Mouse (Mus musculus): Measurements from ENCODE around the gene Tiparp.

The Tiparp gene

DNA sequence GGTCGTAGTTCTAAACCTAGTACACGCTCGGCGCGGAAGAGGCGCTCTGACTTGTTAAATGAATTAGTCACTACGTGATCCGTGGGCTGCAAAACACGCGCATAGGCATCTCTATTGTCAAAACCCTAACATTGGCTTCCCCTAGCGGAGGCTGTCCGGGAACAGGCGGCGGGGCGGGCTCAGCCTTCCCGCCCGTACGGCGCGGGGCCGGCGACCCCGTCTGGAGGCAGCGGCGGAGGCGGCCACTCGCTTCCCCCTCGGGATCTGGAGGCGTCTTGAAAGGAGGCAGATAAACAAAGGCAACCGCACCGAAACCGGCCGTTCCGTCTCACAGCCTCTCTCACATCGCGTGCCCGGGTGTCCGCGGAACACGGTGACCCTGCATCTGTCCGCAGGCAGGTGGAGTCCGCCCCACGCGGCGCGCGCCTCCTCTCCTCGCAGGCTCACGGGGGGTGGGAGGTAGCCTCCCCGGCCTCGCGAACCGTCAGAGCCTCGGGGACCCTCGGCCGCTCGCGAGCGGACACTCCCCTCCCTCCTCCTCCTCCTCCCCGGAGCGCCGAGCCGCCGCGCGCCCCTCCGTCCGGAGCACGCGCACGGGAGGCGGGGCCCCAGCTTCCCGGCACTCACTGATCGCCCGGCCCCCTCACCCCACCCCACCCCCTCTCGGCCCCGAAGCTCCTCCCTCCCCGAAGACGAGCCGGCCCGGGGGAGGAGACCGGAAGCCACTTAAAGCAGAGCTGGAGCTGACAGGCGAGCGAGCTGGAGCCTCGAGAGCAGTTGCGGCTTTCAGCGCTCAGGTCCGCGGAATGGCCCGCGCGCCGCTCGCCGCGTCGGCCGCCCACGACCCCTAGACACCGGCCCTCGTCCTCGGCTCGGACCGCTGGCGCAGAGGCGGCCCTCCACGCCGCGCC lies at the start of gene Tiparp:
TSS of gene Tiparp (plus strand) at position 720 of the 911 bp plus-strand sequence.
- DNase-seq: peak; percentile 98

DNA sequence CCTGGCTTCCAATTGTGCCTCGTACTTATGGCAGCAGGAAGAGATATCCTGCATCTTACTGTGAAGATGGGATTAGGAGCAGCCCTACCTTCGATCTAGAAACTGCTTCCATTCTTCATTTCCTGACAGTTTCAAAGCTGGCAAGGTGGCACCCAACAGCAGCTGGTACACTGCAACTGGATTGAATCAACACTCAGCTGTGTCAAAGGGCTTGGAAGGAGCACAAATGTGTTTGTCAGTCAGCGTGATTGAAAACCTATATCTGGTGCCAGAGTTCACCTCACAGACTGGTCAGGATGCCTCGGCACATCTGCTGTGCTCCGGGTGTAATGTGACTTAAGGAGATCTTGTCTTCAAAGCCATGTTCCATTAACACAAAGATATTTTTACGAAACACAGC lies 47.5 kb upstream of the Tiparp start:
- no peak for DNase-seq

DNA sequence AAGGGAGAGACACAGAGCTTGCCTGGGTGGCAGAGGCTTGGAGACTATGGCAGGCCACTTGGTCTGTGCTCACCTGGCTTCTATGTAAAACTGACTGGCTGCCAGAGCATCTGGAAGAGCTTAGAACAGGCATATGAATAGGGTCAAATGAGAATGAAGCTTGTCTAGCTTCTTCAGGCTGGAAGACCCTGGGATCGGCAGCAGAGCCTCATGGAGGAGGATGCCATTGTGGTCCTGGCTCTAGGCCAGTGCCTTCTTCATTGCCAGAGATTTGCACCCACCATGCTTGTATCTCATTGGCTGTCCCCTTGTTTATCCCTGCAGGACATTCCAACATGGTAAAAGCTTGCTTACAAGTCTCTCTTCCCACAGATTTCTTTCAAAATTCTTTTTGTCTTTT lies 45.9 kb upstream of the Tiparp start:
- DNase-seq: no peak

DNA sequence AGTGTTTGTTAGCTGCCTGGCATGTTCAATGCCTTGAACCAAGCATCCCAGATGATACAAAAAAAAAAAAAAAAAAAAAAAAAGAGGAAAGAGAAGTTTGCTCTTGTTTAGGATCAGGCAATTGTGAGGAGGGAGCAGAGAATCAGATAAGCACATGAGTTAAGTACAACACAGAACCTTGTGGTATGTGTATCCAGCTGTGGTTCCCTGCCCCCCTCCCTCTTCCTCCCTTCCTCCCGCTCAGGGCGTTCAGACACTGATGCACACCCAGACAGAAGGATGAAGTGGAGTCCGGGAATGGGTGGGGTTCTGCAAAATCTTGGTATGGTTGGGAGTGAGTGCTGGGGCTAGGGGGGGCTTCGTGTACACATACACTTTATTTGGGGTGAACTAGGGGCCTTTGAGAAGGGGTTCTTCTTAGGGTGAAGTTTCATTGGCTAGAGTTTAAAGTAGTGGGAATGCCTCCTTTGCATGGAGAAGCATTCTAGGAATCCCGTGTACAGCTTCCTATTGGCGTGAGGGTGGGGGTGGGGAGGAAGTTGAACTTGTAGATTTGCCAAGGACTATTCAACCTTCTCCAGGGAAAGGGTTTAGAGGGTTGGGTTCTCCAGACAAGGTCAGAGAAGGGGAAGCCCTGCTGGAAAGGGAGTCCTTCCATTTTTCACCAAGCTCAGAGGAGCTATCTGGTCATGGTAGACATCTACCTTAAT lies 45.4 kb upstream of the Tiparp start:
- no peak for DNase-seq

DNA sequence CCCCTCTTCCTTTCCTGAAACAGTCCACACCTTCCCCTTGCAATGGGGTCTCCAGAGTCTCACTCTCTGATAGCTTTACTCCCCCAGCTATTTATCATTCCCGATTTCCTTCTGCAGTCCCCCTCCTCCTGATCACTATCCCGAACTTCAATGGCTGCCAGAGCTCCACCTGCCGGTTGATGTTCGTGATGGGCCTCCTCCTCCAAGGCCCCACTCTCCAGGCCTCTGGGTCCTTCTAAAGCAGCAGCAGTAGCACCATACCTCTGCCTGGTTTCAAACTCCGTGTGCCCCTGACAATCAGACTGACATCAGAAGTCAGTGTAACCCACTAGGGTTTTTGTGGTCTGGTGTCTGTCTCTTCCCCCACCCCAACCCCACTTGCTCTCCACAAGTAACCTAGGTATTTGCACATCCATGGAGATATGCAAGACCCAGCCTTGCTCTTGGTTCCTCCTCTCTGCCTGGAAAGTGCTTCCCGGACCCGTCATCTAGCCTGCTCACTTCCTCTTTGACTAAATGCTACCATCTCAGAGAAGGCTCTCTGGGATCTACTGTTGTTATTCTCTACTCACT lies 44.0 kb upstream of the Tiparp start:
- no peak for DNase-seq

DNA sequence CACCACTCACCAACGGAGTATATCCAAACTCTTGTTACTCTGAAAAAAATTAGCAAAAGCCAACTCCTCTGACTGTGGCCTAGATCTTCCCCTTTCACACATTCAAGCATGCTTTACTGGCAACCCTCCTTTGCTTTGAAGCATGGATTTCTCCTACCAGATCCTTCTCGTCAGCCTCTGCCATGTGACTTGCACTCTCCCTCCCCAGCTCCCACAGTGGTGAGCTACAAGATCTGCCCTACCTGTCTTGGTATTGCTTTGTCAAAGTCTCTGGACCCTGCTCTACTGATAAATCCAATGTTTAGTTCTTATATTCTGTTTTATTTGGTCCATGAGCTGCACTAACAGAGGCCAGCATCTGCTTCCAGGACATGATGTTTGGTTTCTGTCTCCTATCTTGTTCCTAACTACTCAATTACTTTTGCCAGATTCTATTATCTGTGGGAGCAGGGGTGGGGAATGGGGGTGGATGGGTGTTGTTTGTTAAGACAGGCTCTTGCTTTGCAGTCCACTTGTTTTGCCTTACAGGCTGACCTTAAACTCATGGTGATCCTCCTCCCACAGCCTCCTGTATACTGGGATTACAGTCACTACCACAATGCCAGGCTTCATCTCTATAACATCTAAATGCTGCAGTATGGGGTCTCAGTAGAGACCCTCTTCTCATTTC lies 40.7 kb upstream of the Tiparp start:
- no peak for DNase-seq

DNA sequence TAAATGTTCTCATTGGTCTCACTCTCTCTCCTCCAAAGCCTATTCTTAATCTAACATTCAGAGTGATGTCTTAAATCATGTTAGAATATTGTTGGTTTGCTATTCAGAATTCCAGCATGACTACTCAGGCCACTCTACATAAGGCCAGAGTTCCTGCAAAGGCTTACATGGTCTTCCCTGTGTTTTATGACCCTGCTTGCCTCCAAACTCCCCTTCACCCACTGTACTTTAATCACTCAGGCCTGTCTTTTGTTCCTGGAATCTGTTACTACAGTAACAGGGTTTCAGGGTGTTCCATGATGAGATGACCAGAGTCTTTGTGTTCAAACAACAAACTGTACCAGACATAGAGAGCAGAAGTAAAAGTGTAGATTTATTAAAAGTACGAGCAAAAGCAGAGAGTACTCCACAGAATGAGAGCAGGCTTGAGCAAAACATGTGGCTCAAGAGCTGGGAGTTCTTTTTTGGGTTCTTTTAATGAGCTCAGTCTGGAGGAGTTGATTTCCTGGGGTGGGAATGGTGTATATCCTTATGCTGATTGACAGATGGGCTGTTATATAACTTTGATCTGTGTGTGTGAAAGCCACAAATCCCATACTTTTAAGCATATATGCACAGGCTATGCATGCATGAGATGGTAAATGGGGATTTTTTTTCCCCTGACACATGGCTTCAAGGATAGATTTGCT lies 39.5 kb upstream of the Tiparp start:
- no peak for DNase-seq

DNA sequence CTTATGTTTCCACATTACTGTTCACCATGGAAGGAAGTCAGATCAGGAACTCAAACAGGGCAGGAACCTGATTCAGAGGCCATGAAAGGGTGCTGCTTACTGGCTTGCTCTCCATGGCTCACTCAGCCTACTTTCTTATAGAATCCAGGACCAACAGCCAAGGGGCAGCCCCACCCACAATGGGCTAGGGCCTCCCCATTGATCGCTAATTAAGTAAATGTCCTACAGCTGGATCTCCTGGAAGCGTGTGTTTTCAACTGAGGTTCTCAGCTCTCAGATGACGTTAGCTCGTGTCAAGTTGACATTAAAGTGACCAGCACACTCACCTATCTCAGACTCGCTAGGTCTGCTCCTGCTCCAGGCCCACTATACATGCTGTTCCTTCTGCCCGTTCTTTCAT lies 38.6 kb upstream of the Tiparp start:
- no peak for DNase-seq

DNA sequence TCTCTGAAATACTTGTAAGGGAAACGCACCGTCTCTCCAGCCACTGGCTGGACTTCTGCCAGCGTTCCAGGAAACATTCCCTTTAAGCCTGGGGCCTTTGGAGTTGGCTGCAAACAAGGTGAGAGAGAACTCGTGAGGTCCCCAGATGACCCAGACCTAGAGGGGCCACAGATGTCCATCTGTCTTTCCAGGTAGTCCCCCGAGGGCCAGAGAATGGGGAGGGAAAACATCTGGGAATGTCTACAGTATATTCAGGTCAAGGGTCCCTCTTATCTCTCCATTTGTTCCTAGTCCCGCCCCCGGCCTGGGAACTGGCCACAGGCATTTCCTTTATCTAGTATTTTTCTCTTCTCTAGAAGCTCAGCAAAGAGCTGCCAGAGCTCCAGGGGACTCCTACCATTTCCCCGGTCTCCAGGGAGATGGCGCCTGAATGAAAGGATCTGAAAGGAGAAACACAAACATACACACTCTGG lies 33.9 kb upstream of the Tiparp start:
- DNase-seq: no peak

DNA sequence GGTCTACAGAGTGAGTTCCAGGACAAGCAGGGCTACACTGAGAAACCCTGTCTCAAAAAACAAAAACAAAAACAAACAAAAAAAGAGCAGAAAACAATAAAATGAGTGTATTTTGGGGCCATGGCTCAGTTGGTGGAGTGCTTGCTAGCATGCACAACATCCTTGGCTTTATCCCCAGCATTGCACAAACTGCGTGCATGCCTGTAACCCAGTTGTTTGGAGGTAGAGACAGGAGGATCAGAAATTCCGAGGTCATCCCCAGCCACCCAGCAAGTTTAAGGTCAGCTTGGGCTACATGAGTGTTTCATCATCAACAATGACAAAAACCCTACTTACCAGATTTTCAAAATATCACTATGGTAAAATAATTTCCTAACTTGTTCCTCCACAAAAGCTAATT lies 20.4 kb upstream of the Tiparp start:
- DNase-seq: no peak

DNA sequence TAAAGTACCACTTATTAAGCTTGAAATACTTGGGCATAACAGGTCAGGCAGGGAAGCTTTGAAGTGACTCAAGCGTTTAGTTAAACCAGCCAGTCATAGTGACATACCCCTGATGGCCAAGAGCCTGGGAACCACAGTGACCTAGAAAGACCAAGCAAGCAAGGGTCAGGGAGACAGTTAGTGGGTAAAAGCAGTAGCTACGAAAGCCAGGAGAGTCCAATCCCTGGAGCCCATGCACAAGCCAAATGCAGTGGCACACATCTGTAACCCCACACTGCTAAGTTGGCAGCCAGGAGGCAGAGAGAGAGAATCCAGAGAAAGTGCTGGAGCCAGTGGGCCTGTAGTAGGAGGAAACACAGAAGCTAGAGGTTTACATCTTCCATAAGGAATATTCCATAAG lies 17.6 kb upstream of the Tiparp start:
- DNase-seq: no peak

DNA sequence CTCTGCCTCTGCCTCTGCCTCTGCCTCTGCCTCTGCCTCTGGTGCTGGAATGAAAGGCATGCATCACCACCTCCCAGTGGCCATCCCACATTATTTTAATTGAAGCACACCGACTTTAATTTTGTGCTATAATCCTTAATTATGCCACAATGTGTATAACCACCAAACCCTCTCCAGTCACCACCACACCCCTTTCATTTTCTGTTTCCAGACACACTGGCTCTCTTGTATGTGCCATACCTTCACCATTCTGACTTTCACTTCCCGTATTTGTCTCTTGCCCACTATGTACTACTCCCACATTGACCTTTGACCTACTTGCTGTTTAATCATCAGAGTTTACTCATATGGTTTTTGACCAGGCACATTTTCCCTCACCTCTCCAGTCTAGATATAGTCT lies 12.5 kb upstream of the Tiparp start:
- no peak for DNase-seq

DNA sequence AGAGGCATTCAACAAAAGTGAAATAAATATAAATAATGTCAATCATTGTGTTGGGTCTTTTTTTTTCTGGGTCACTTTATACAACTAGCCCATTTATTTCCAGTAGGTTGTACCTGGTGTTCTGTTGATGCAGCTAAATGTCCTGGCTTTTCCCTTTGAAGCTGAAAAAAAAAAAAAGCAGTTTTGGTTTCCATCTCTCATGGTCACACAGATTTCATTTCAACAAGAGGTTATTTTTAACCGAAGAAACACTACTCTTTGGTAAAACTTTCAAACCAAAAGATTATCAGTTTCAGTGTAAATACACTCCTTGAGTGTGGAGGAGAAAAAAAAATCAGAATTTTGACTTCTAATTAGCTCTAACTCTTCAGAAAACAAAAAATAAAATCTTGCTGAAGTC lies 11.7 kb upstream of the Tiparp start:
- no peak for DNase-seq

DNA sequence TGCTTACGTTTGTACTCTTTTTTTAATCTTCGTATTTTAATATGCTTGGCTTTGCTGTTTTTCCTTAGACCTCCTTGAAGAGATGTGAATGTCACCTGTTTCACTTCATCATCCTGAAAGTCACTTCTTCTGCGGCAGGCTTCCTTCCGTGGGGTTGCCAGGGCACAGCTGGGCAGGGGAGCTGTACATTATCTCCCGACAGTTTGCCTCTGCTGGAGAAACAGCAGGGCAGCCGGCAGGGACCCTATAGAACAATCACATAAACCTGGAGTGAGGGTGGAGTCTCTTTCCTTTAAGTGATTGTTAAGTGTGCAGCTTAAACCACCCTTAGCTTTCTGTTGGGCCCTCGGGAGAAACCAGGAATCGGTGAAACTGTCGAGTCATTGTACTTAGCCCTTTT lies 11.1 kb upstream of the Tiparp start:
- no peak for DNase-seq

DNA sequence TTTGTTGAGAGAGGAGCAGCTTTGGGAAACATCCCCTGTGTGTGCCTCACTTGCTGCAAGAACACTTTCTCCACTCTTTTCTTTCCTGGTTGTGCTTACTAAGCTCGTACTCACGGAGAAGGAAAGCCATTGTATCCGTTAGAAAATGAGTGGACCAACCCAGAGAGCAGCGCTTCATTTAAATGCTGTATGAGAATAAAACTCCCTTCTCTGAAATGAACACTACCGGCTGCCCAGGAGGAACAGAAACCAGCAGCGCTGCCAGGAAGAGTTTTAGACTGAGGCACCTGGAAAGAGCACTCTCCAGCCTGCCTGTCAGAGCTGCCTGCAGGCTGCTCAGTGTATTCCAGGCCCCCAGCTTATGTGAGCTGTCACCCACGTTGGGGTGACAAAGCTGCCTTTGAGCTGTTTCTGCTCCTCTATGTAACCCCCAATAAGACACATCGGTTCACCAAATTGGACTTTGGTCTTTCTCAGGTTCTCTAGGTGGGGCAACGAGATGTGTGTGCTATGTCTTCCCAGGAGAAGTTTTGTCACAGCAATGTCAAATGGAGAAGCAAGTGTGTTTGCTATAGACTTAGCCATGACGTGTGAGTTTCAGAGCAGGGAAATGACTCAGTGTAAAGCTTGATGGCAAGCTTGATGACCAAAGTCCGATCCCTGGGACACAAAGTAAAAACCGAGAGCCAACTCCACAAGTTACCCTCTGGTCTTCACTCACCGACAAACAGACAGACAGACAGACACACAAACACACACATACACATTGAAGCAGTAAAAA lies 10.3 kb upstream of the Tiparp start:
- DNase-seq: no peak

DNA sequence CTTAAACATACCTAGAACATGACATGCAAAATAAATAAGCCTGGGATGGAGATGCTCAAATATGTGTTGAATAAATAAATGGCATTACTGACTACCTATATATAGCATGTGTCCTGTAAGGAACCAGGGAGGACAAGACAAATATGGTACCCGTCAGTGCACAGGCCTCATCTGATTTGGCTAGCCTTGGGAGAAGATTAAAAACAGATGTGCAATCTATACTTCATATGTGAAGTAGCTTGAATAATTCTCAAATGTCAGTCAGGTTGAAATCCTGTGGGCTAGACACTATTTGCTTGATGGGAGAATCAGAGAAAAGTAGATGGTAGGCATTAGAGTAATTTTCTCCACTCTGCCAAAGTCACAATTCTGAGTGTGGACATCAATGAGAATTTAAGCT lies 6.8 kb upstream of the Tiparp start:
- no peak for DNase-seq

DNA sequence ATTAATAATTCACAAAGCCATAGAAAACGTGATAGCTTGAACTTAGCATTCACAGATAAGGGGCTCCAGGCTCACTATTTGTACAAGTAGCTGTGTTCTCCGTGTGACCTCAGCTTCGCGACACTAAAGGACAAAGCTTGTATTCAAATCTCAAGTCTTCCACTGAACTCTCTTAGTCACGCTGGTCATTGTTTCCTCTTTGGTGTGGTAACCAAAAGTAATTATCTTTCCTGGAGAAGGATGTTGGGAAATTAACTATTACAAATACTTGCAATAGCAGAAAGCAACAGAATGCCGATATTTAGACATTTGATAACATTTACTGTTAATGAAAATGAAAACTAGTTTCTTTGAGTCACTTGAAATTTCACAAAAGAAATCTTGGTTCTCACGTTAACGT lies 4.8 kb upstream of the Tiparp start:
- no peak for DNase-seq

DNA sequence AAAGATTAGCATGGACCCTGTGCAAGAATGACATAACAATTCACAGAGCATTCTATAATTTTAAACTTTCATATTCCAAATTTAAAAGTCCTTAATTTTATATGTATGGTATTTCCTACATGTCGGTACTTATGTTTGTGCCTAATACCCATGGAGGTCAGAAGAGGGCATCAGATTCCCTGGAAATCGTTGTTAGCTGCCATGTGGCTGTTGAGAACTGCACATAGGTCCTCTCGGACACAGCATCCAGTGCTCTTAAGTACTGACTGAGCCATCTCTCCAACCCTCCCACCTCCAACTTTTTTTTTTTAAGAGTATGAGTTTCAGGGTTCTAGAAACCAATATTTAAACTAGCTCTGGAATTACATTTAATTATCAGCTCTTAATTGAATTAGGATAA lies 2.5 kb upstream of the Tiparp start:
- no peak for DNase-seq

DNA sequence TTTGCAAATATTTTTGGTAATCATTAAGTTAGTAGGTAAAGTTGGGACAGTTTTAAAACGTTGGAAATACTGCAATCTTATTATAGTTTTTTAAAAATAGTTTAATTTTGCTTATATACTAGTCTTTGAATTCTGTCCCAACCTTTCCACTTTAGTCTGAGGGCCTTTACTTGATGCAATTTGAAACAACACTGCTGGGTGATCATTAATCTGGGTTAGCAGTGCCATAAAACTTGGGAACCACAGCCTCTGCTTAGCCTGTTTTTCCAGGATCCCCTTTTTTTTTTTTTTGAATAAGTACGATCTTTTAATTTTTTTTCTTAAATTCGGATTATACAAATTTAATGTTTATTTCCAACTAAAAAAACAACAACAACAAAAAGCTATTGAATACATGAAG lies 1.0 kb upstream of the Tiparp start:
- no peak for DNase-seq

DNA sequence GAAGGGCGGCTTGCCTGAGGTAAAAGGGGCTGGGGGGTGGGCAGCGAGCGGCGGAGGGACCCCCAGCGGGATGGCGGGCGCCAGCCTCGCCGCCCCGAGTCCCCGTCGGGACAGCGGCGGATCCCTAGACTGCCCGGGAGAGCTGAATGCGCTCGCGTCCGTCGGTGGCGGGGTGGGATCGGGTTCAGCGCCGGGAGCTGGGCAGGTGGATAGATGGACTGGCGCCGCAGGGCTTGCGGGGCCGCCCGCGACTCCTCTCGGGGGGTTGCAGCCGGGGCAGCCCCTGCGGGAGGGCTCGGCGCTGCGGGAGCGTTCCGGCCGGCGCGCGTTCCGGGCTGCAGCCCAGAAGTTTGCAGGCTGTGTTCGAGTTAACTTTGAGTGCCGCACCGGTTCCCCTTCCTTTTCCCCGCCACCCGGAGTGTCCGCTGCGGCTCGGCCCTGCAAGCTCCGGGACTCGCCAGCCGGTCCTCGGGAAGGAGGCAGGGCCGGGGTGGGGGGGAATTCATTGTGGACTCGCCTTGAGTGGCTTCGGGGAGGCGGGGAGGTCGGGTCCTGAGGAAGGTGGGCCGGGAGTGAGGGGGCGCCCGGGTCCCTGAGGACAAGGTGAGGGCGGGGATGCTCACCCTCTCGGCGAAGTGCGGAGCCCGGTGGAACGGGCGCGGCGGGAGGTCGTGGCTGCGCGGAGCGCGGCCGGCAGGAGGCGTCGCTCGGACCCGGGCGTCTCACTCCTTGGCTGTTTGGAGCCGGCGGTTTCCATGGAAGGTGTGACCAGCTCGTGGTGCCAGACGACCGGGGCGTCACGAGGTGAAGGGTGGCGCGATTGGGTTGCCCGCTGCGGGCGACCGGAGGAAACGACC lies 632 bp downstream of the Tiparp start:
- DNase-seq: peak; percentile 81

Data from retina, postnatal 1 day (tissue).